Mouse (Mus musculus): ENCODE measurements around the gene Tspear. TPM values are rescaled to one million over a fixed set of nuclear protein-coding genes. Genes with fewer than 3 reads are reported as not detected.
"Not testable (repeated sequence)": the region's sequence is repeated elsewhere in the genome, so short reads cannot be mapped to it uniquely, and the experiment has no call there.

The Tspear gene
- polyA plus RNA-seq, 1 experiment, result 1.3 TPM

- DNase-seq; H3K4me1 ChIP-seq (replicated peaks; ENCODE audit: control insufficient read depth, insufficient read depth, low read length); H3K36me3 ChIP-seq (ENCODE audit: control insufficient read depth, insufficient read depth, low read length); H3K27me3 ChIP-seq (ENCODE audit: control insufficient read depth, insufficient read depth, low read length); H3K27ac ChIP-seq (ENCODE audit: control insufficient read depth, insufficient read depth, low read length); H3K4me3 ChIP-seq (ENCODE audit: control insufficient read depth, insufficient read depth, low read length): not testable (repeated sequence)
- WGBS, result 53% methylated on average over 3 of the region's 3 CpGs
Measured at GRCm38 (mm10) chr10:77752312-77752711, 65.9 kb downstream of the Tspear start.

- no peak for DNase-seq
Measured at GRCm38 (mm10) chr10:77753448-77753847, 67.1 kb downstream of the Tspear start.

DNA sequence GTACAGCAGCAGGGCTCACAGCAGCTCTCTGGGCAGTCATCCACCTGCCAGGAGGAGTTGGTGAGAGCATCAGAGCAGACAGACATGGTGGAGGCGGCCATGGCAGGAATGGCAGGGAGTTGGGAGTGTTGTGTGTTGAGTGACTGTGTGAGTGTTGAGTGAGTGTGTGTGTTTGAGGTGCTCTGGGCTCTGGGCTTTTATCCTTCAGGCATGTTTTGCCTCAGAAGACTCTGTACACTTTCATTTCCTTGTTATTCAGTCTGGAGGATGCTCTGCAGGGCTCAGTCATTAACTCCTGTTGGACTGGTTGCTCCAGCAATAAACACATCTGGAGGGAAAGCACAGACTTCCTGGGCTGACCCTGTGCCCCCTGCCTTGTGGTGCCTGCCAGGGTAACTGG, 73.2 kb downstream of the Tspear start, which contains the start of gene Gm3233:
Gm3233 (minus strand) TSS at position 101 of the 400 bp plus-strand sequence.
- 86% methylated on average over 1 of the region's 1 CpGs for WGBS

More at GRCm38 (mm10) chr10:77753448-77753847, 67.1 kb downstream of the Tspear start:
- no peak for TF ChIP-seq POLR2A (IDR thresholded peaks at IDR 0.05; ENCODE audit: control insufficient read depth, extremely low read depth, insufficient read depth, low read length, poor library complexity)
- no peak for TF ChIP-seq CTCF (IDR thresholded peaks at IDR 0.05; ENCODE audit: borderline replicate concordance, control insufficient read depth, extremely low read depth, insufficient read depth, low read length, poor library complexity)
- Histone ChIP-seq H3K27ac (ENCODE audit: control insufficient read depth, insufficient read depth, low read length) (no peak overlapping the region), H3K4me1 (replicated peaks; ENCODE audit: control insufficient read depth, insufficient read depth, low read length) (no peaks in the 10 kb centered on the region), H3K27me3 (ENCODE audit: control insufficient read depth, insufficient read depth, low read length) (no peaks in the 10 kb centered on the region), H3K4me3 (ENCODE audit: control insufficient read depth, insufficient read depth, low read length) (no peak overlapping the region), H3K36me3 (ENCODE audit: control insufficient read depth, insufficient read depth, low read length) (no peaks in the 10 kb centered on the region)

DNA sequence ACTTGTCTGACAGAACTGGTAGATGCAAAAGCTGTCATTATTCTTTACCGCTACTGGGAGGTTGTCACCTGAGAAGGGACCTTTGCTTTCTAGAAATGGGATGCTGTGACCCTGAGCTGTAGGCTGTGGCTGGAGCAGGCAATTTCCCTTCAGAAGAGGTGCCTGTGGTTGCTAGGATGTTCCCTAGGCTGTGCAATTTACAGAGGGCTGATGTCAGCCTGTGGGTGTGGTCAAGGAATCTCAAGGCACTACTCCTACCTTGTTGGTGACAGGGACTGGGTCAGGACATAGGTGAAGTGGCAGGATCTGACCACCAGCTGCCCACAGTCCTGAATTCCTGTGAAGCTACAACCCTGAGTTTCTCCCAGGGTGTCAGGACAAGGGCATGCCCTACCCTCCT, 83.4 kb downstream of the Tspear start:
- no peak for TF ChIP-seq POLR2A (IDR thresholded peaks at IDR 0.05; ENCODE audit: control insufficient read depth, extremely low read depth, insufficient read depth, low read length, poor library complexity)
- no peak for TF ChIP-seq CTCF (IDR thresholded peaks at IDR 0.05; ENCODE audit: borderline replicate concordance, control insufficient read depth, extremely low read depth, insufficient read depth, low read length, poor library complexity)
- Histone ChIP-seq H3K4me1 (replicated peaks; ENCODE audit: control insufficient read depth, insufficient read depth, low read length) (no peaks in the 10 kb centered on the region), H3K4me3 (ENCODE audit: control insufficient read depth, insufficient read depth, low read length) (no peak overlapping the region), H3K36me3 (ENCODE audit: control insufficient read depth, insufficient read depth, low read length) (no peaks in the 10 kb centered on the region), H3K27ac (ENCODE audit: control insufficient read depth, insufficient read depth, low read length) (no peak overlapping the region), H3K27me3 (ENCODE audit: control insufficient read depth, insufficient read depth, low read length) (no peaks in the 10 kb centered on the region)
- no peak for DNase-seq
- 86% methylated on average over 1 of the region's 1 CpGs for WGBS

More for the DNA sequence above, 73.2 kb downstream of the Tspear start, which contains the start of gene Gm3233:
- DNase-seq; H3K4me3 ChIP-seq (ENCODE audit: control insufficient read depth, insufficient read depth, low read length); H3K27me3 ChIP-seq (ENCODE audit: control insufficient read depth, insufficient read depth, low read length); H3K4me1 ChIP-seq (replicated peaks; ENCODE audit: control insufficient read depth, insufficient read depth, low read length); H3K27ac ChIP-seq (ENCODE audit: control insufficient read depth, insufficient read depth, low read length); H3K36me3 ChIP-seq (ENCODE audit: control insufficient read depth, insufficient read depth, low read length): not testable (repeated sequence)

- H3K4me1 ChIP-seq (replicated peaks; ENCODE audit: control insufficient read depth, insufficient read depth, low read length); DNase-seq; H3K36me3 ChIP-seq (ENCODE audit: control insufficient read depth, insufficient read depth, low read length); H3K27ac ChIP-seq (ENCODE audit: control insufficient read depth, insufficient read depth, low read length); H3K27me3 ChIP-seq (ENCODE audit: control insufficient read depth, insufficient read depth, low read length); H3K4me3 ChIP-seq (ENCODE audit: control insufficient read depth, insufficient read depth, low read length): not testable (repeated sequence)
- 86% methylated on average over 1 of the region's 1 CpGs for WGBS
Measured at GRCm38 (mm10) chr10:77771225-77771624, 84.9 kb downstream of the Tspear start, which contains the start of gene Gm3238. Gene Gm3238, minus strand, starts transcription at chr10:77771325.

DNA sequence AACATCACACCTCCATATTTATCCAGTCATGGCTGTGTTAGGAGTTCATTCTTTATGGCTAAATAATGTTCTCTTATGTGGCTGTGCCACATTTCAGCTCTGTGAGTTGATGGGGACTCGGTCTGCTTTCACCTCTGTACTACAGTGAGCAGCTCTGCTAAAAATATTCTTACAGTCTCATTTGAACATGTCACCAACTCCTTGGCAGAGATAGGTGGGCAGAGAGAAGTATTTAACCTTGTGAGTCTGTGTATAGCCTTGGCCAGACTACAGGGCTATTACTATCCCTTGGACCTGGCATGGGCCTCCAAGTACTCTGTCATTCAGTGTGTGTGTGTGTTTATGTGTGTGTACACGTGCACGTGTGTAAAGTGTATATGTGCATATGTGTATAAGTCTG, 85.8 kb downstream of the Tspear start:
- H3K27me3 ChIP-seq (ENCODE audit: control insufficient read depth, insufficient read depth, low read length); H3K4me3 ChIP-seq (ENCODE audit: control insufficient read depth, insufficient read depth, low read length); DNase-seq; H3K27ac ChIP-seq (ENCODE audit: control insufficient read depth, insufficient read depth, low read length); H3K4me1 ChIP-seq (replicated peaks; ENCODE audit: control insufficient read depth, insufficient read depth, low read length); H3K36me3 ChIP-seq (ENCODE audit: control insufficient read depth, insufficient read depth, low read length): not testable (repeated sequence)
- WGBS, result 67% methylated on average over 3 of the region's 3 CpGs

GRCm38 (mm10) chr10:77776844-77777243, 90.5 kb downstream of the Tspear start, which contains the start of gene Gm7138:
Gene Gm7138, minus strand, starts transcription at chr10:77776944.
- H3K27me3 ChIP-seq (ENCODE audit: control insufficient read depth, insufficient read depth, low read length); H3K4me3 ChIP-seq (ENCODE audit: control insufficient read depth, insufficient read depth, low read length); DNase-seq; H3K4me1 ChIP-seq (replicated peaks; ENCODE audit: control insufficient read depth, insufficient read depth, low read length); H3K27ac ChIP-seq (ENCODE audit: control insufficient read depth, insufficient read depth, low read length); H3K36me3 ChIP-seq (ENCODE audit: control insufficient read depth, insufficient read depth, low read length): not testable (repeated sequence)
- WGBS, result 88% methylated on average over 1 of the region's 1 CpGs

GRCm38 (mm10) chr10:77782442-77782841, 96.1 kb downstream of the Tspear start, which contains the start of gene Gm3250:
Gene Gm3250, minus strand, starts transcription at chr10:77782542.
- H3K27ac ChIP-seq (ENCODE audit: control insufficient read depth, insufficient read depth, low read length); H3K4me3 ChIP-seq (ENCODE audit: control insufficient read depth, insufficient read depth, low read length); H3K36me3 ChIP-seq (ENCODE audit: control insufficient read depth, insufficient read depth, low read length); H3K27me3 ChIP-seq (ENCODE audit: control insufficient read depth, insufficient read depth, low read length); DNase-seq; H3K4me1 ChIP-seq (replicated peaks; ENCODE audit: control insufficient read depth, insufficient read depth, low read length): not testable (repeated sequence)
- 50% methylated on average over 1 of the region's 1 CpGs for WGBS

DNA sequence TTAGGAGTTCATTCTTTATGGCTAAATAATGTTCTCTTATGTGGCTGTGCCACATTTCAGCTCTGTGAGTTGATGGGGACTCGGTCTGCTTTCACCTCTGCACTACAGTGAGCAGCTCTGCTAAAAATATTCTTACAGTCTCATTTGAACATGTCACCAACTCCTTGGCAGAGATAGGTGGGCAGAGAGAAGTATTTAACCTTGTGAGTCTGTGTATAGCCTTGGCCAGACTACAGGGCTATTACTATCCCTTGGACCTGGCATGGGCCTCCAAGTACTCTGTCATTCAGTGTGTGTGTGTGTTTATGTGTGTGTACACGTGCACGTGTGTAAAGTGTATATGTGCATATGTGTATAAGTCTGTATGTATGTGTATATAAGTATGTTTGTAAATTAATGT, 97.0 kb downstream of the Tspear start:
- H3K27ac ChIP-seq (ENCODE audit: control insufficient read depth, insufficient read depth, low read length); H3K27me3 ChIP-seq (ENCODE audit: control insufficient read depth, insufficient read depth, low read length); H3K4me1 ChIP-seq (replicated peaks; ENCODE audit: control insufficient read depth, insufficient read depth, low read length); DNase-seq; H3K4me3 ChIP-seq (ENCODE audit: control insufficient read depth, insufficient read depth, low read length); H3K36me3 ChIP-seq (ENCODE audit: control insufficient read depth, insufficient read depth, low read length): not testable (repeated sequence)
- 90% methylated on average over 2 of the region's 3 CpGs for WGBS

DNA sequence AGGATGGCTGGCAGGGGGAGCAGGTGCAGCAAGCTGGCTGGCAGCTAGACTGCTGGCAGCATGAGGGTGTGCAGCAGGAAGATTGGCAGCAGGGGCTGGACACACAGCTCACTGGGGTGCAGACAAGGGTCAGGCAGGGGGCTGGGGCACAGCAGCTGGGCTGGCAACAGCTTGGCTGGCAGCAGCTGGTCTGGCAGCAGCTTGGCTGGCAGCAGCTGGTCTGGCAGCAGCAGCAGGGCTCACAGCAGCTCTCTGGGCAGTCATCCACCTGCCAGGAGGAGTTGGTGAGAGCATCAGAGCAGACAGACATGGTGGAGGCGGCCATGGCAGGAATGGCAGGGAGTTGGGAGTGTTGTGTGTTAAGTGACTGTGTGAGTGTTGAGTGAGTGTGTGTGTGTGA, 101.5 kb downstream of the Tspear start, which contains the start of gene Gm7137:
Gm7137 (minus strand) TSS at position 325 of the 400 bp plus-strand sequence.
- not testable (repeated sequence) for H3K27me3 ChIP-seq (ENCODE audit: control insufficient read depth, insufficient read depth, low read length); H3K36me3 ChIP-seq (ENCODE audit: control insufficient read depth, insufficient read depth, low read length); H3K27ac ChIP-seq (ENCODE audit: control insufficient read depth, insufficient read depth, low read length); H3K4me3 ChIP-seq (ENCODE audit: control insufficient read depth, insufficient read depth, low read length); H3K4me1 ChIP-seq (replicated peaks; ENCODE audit: control insufficient read depth, insufficient read depth, low read length); DNase-seq
- 92% methylated on average over 1 of the region's 1 CpGs for WGBS

Data from thymus, adult 2 months (tissue).